In genomic region chr5:147186001-147186431, GRCm38 (mm10) we compare ENCODE assay signal across 8 mouse cellular contexts. TPM values are rescaled to one million over a fixed set of nuclear protein-coding genes. Genes with fewer than 3 reads are reported as not detected.
DNase-seq lines count a peak whose midpoint lies in the region; ATAC-seq lines count a peak whose summit lies in the region.

No protein-coding gene starts in this region.

- under 1% methylated on average over 25 of the region's 26 CpGs for WGBS in heart, embryonic 12.5 days
- under 1% methylated on average over 26 of the region's 26 CpGs for WGBS in limb, embryonic 10.5 days
- WGBS in midbrain, embryonic 13.5 days = under 1% methylated on average over 26 of the region's 26 CpGs

- H3K4me3 ChIP-seq in heart, embryonic 12.5 days = peak overlapping the region; percentile 40
- peak overlapping the region; percentile 33 for H3K4me3 ChIP-seq in limb, embryonic 10.5 days
- H3K4me3 ChIP-seq in midbrain, embryonic 13.5 days (replicated peaks) = peak overlapping the region; percentile 45

- H3K9ac ChIP-seq in heart, embryonic 12.5 days = no peak overlapping the region
- 0 out of 2 replicates have a peak overlapping the region, but pooled peaks have one; percentile 10 for H3K9ac ChIP-seq in midbrain, embryonic 13.5 days (replicated peaks)

- no peak overlapping the region for H3K27ac ChIP-seq in heart, embryonic 12.5 days (ENCODE audit: poor library complexity, severe bottlenecking)
- H3K27ac ChIP-seq in limb, embryonic 10.5 days = no peak overlapping the region
- H3K27ac ChIP-seq in midbrain, embryonic 13.5 days = peak overlapping the region; percentile 19; the same call in 1 of the 2 replicates

- no peak for ATAC-seq in heart, embryonic 12.5 days (ENCODE audit: insufficient number of reproducible peaks, low FRiP score)
- ATAC-seq in midbrain, embryonic 13.5 days = no peak

- peaks cover 33% of the 10 kb centered on the region for H3K4me1 ChIP-seq in heart, embryonic 12.5 days (replicated peaks)
- H3K4me1 ChIP-seq in limb, embryonic 10.5 days = peaks cover 24% of the 10 kb centered on the region
- peaks cover 50% of the 10 kb centered on the region for H3K4me1 ChIP-seq in midbrain, embryonic 13.5 days (replicated peaks)

- H3K27me3 ChIP-seq in heart, embryonic 12.5 days (replicated peaks) = peaks cover 90% of the 10 kb centered on the region
- peaks cover 90% of the 10 kb centered on the region for H3K27me3 ChIP-seq in limb, embryonic 10.5 days (ENCODE audit: low read depth, poor library complexity, severe bottlenecking)
- H3K27me3 ChIP-seq in midbrain, embryonic 13.5 days = peaks cover 92% of the 10 kb centered on the region

- H3K9me3 ChIP-seq in heart, embryonic 12.5 days (replicated peaks) = peaks cover 16% of the 10 kb centered on the region
- H3K9me3 ChIP-seq in limb, embryonic 10.5 days (replicated peaks) = peaks cover 2% of the 10 kb centered on the region; the same call in 1 of the 2 replicates
- peaks cover 12% of the 10 kb centered on the region for H3K9me3 ChIP-seq in midbrain, embryonic 13.5 days

- no peaks in the 10 kb centered on the region for H3K36me3 ChIP-seq in heart, embryonic 12.5 days
- H3K36me3 ChIP-seq in limb, embryonic 10.5 days = no peaks in the 10 kb centered on the region
- no peaks in the 10 kb centered on the region for H3K36me3 ChIP-seq in midbrain, embryonic 13.5 days

- peak overlapping the region; percentile 70 for H3K4me2 ChIP-seq in heart, embryonic 12.5 days
- peak overlapping the region; percentile 70 for H3K4me2 ChIP-seq in midbrain, embryonic 13.5 days (replicated peaks)

- peak; percentile 14 for DNase-seq in right cerebral cortex, postnatal 25 days
- no peak for DNase-seq in right cerebral cortex, postnatal 14 days
- peak; percentile 26 for DNase-seq in cerebellum, adult 9-10 months
- peak; percentile 56 for DNase-seq in limb, embryonic 10.5 days (ENCODE audit: low spot score)
- no peak for DNase-seq in urinary bladder, postnatal 36 days (ENCODE audit: low spot score in 2 of 2)
- DNase-seq in urinary bladder, postnatal 25 days (ENCODE audit: low spot score) = no peak

RNA-seq across cellular contexts. Expression of gene Gsx1, which starts 2.5 kb away (rescaled TPM):
- polyA plus RNA-seq in heart, embryonic 12.5 days (2016; fragmentation: Nextera tagmentation; extraction: Ambion mirVana) = not detected in 2 replicates
- not detected in 2 replicates for polyA plus RNA-seq in limb, embryonic 10.5 days (2016; fragmentation: Nextera tagmentation; extraction: Ambion mirVana)
- polyA plus RNA-seq in midbrain, embryonic 13.5 days (2015; fragmentation: Nextera tagmentation; extraction: Ambion mirVana) = 10.7 and 16.2 TPM in 2 replicates

Comparison
In these comparisons a context has a peak if more than half of its experiments do, and no peak if none do; other contexts are left out.
1. DNase-seq: peak in right cerebral cortex, postnatal 25 days (single experiment), cerebellum, adult 9-10 months (single experiment) and limb, embryonic 10.5 days (single experiment); none in right cerebral cortex, postnatal 14 days (single experiment), urinary bladder, postnatal 36 days (0 of 2) and urinary bladder, postnatal 25 days (single experiment).
2. RNA of gene Gsx1, which starts 2.5 kb away (polyA plus RNA-seq): 10.7 to 16.2 TPM in midbrain, embryonic 13.5 days; not detected in heart, embryonic 12.5 days and not detected in limb, embryonic 10.5 days; every median in the first group is over 10 times any median in the second.
3. Peak in every context shown above with its lines, with median percentiles within 50 percentile points of each other: H3K4me3 ChIP-seq.